Mouse (Mus musculus): ENCODE results near the gene Pnrc2. TPM values are rescaled to one million over a fixed set of nuclear protein-coding genes. Genes with fewer than 3 reads are reported as not detected.

Pnrc2 gene
- polyA plus RNA-seq (2017; shearing (Covaris generic)), result 231 TPM

DNA sequence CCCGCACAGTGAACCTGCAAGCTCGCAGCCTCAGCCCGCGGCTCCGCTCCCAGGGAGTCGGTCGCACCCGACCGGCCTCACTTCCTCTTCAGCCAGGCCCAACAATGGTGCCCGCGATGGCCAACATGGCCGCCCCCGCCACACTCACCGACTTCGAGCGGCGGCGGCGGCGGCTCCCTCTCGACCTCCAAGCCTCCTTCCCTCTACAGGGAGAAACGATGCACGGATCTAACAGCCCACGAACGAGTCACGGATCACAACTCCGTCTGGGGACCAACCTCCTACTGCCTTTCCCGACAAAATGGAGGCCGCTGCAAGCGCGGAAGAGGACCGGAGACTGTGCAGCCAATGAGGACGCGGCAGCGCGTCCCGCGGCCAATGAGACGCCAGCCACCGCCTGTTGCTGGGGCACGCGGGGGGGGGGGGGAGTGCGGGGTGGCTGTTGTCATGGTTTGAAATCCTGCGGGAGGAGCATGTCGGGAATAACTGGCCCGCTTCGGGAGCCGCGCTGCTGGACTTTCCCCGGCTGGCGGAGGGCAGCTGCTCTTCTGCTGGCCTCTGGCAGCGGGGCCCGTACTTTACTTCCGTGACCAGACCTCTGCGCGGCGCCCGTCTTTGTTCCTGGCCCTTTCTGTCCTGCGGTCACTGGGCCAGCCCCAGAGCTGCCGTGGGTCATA, at the start of gene Pnrc2:
TSS of gene Pnrc2 (minus strand) at position 325 of the 677 bp plus-strand sequence.

GRCm38 (mm10) chr4:135920304-135921241, 46.9 kb upstream of the Pnrc2 start, which contains the start of gene Fuca1:
Fuca1 (plus strand) TSS chr4:135920735.

DNA sequence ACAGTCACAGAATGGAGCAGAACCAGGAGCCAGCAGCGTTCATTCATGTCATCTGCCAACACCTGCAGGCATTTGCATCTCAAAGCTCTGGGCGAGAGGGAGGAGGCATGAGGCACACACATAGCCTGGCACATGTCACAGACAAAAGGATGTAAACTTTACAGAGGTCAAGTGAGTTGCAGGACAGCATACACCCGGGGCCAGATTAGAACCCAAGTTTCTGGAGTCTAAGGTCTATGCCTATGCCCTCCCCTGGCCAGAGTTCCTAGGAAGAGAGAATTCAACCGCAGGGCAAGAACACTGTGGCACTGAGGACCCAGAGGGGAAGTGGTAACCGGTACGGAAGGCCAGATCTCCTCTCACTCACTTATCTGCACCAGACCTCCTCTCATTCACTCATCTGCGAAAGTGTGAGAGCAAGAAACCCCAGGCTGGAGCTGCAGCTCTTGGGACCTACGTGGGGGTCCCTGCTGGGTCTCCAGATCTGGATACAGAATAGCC, 21.5 kb upstream of the Pnrc2 start, which contains the start of gene Cnr2:
TSS of gene Cnr2 (plus strand) at position 324 of the 501 bp plus-strand sequence.

DNA sequence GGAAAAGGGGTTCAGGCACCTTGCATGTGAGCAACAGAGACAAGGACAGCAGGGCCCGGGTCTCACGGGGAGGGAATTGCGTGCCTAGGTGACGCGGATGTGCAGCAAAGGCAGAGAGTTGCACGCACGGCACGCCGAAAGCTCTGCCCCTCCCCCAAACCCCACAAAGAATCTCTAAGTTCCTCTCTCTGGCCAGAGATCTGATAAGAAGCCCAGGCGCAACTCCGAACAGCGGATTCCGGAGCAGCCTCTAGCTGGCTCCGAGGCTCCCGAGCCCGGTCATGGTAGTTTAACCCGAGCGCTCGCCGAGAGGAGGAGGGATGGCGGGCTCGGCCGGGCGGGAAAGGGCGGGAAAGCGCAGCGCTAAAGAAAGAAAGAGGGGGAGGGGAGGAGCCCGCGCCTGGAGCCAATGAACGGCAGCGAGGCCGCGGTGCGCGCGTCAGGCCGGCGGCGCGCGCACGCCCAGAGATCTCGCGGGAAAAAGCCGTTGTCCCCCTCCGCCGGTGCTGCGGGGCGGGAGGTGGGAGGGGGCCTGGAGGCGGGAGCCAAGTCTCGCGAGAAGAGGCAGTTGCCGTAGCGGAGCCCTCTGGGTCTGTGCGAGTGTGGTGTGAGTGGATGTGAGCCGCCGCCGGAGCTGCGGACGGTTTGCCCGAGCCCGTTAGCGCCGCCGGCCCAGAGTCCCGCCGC, 18.0 kb downstream of the Pnrc2 start, which contains the start of gene Srsf10:
TSS of gene Srsf10 (plus strand) at position 212 of the 687 bp plus-strand sequence.

Other genes starting within 250 kb of the Pnrc2 start
- not detected for gene Ifnlr1, start 187.6 kb downstream of the Pnrc2 start, polyA plus RNA-seq (2017; shearing (Covaris generic))
- gene Il22ra1, start 145.7 kb downstream of the Pnrc2 start, polyA plus RNA-seq (2017; shearing (Covaris generic)), result not detected
- gene Myom3, start 114.1 kb downstream of the Pnrc2 start, polyA plus RNA-seq (2017; shearing (Covaris generic)), result not detected
- 172 TPM for gene Srsf10, start 18.1 kb downstream of the Pnrc2 start, polyA plus RNA-seq (2017; shearing (Covaris generic))
- 15.7 TPM for gene Cnr2, start 21.5 kb upstream of the Pnrc2 start, polyA plus RNA-seq (2017; shearing (Covaris generic))
- 118 TPM for gene Fuca1, start 46.9 kb upstream of the Pnrc2 start, polyA plus RNA-seq (2017; shearing (Covaris generic))
- gene Hmgcl, start 72.6 kb upstream of the Pnrc2 start, polyA plus RNA-seq (2017; shearing (Covaris generic)), result 75.4 TPM
- 32.5 TPM for gene Gale, start 89.9 kb upstream of the Pnrc2 start, polyA plus RNA-seq (2017; shearing (Covaris generic))
- gene Lypla2, start 98.8 kb upstream of the Pnrc2 start, polyA plus RNA-seq (2017; shearing (Covaris generic)), result 343 TPM
- gene Pithd1, start 113.4 kb upstream of the Pnrc2 start, polyA plus RNA-seq (2017; shearing (Covaris generic)), result 7.5 TPM
- 76.3 TPM for gene Eloa, start 147.9 kb upstream of the Pnrc2 start, polyA plus RNA-seq (2017; shearing (Covaris generic))
- 369 TPM for gene Rpl11, start 179.6 kb upstream of the Pnrc2 start, polyA plus RNA-seq (2017; shearing (Covaris generic))

Measured in activated CD4-positive, CD25-positive, alpha-beta regulatory T cell, adult 9 weeks (primary cell).